Mouse (Mus musculus): ENCODE measurements around the gene Ipcef1. TPM values are rescaled to one million over a fixed set of nuclear protein-coding genes. Genes with fewer than 3 reads are reported as not detected.

The Ipcef1 gene
- polyA plus RNA-seq, 1 experiment from 2014 or later: 0.27 TPM

GRCm38 (mm10) chr10:7047288-7047918 is 4.9 kb downstream of the Ipcef1 start:
- H3K4me2 ChIP-seq (replicated peaks; ENCODE audit: low read depth, low read length): no peak overlapping the region; the same call in 1 of the 2 replicates
- no peaks in the 10 kb centered on the region for H3K9me3 ChIP-seq (ENCODE audit: low read length)
- no peaks in the 10 kb centered on the region for H3K27me3 ChIP-seq (replicated peaks; ENCODE audit: insufficient read depth, low read length)
- DNase-seq (ENCODE audit: low spot score) (peak; percentile 66), ATAC-seq (peak; percentile 73)
- TF ChIP-seq CTCF (IDR thresholded peaks at IDR 0.05): no peak
- no peak overlapping the region for H3K4me3 ChIP-seq (ENCODE audit: low read depth, low read length)
- no peaks in the 10 kb centered on the region for H3K4me1 ChIP-seq (ENCODE audit: insufficient read depth, low read depth, low read length)
- WGBS: 17% methylated on average over 10 of the region's 10 CpGs
- no peak overlapping the region; the same call in 1 of the 2 replicates for H3K27ac ChIP-seq (ENCODE audit: low read length)
- no peak overlapping the region for H3K9ac ChIP-seq (replicated peaks; ENCODE audit: low read depth)
- no peaks in the 10 kb centered on the region for H3K36me3 ChIP-seq (ENCODE audit: insufficient read depth, low read length)

- 76% methylated on average over 5 of the region's 5 CpGs for WGBS
- Histone ChIP-seq H3K27me3 (replicated peaks; ENCODE audit: insufficient read depth, low read length) (no peaks in the 10 kb centered on the region), H3K9ac (replicated peaks; ENCODE audit: low read depth) (no peak overlapping the region), H3K4me2 (replicated peaks; ENCODE audit: low read depth, low read length) (no peak overlapping the region), H3K4me1 (ENCODE audit: insufficient read depth, low read depth, low read length) (no peaks in the 10 kb centered on the region), H3K27ac (ENCODE audit: low read length) (no peak overlapping the region), H3K4me3 (ENCODE audit: low read depth, low read length) (no peak overlapping the region), H3K9me3 (ENCODE audit: low read length) (no peaks in the 10 kb centered on the region), H3K36me3 (ENCODE audit: insufficient read depth, low read length) (no peaks in the 10 kb centered on the region)
- no peak for ATAC-seq
- TF ChIP-seq EP300 (IDR thresholded peaks at IDR 0.05) (no peak), CTCF (IDR thresholded peaks at IDR 0.05) (no peak)
- DNase-seq (ENCODE audit: low spot score): no peak
Measured at GRCm38 (mm10) chr10:7043896-7044295, 8.4 kb downstream of the Ipcef1 start.

DNA sequence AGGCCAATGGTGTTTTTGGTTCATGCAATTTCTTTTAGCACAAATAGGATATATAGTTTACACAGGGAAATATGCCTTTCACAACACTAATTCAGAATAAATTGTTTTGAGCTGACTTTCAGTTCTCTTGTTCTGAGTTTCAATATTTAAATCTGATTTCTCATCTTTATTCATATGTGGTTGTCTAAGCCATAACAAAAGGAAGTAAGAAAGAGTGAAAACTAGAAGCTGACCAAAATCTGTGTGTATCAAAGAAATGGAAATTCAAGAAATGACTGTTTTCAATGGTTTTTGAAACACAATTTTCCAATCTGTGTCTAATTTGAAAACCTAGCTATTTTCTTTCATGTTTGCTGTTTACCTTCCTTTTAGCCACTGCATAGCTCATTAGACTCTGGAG is 11.2 kb downstream of the Ipcef1 start:
- H3K9me3 ChIP-seq (ENCODE audit: low read length): no peaks in the 10 kb centered on the region

GRCm38 (mm10) chr10:7037194-7037593 is 15.1 kb downstream of the Ipcef1 start:
- TF ChIP-seq CTCF (IDR thresholded peaks at IDR 0.05) (no peak), EP300 (IDR thresholded peaks at IDR 0.05) (no peak)
- Histone ChIP-seq H3K36me3 (ENCODE audit: insufficient read depth, low read length) (no peaks in the 10 kb centered on the region), H3K9ac (replicated peaks; ENCODE audit: low read depth) (no peak overlapping the region), H3K4me2 (replicated peaks; ENCODE audit: low read depth, low read length) (no peak overlapping the region), H3K4me1 (ENCODE audit: insufficient read depth, low read depth, low read length) (no peaks in the 10 kb centered on the region), H3K27me3 (replicated peaks; ENCODE audit: insufficient read depth, low read length) (no peaks in the 10 kb centered on the region), H3K4me3 (ENCODE audit: low read depth, low read length) (no peak overlapping the region), H3K27ac (ENCODE audit: low read length) (no peak overlapping the region), H3K9me3 (ENCODE audit: low read length) (no peaks in the 10 kb centered on the region)
- WGBS: 67% methylated on average over 5 of the region's 5 CpGs
- DNase-seq (ENCODE audit: low spot score) (peak; percentile 8), ATAC-seq (no peak)

More for the DNA sequence above, 11.2 kb downstream of the Ipcef1 start:
- no peaks in the 10 kb centered on the region for H3K4me1 ChIP-seq (ENCODE audit: insufficient read depth, low read depth, low read length)
- H3K36me3 ChIP-seq (ENCODE audit: insufficient read depth, low read length): no peaks in the 10 kb centered on the region
- ATAC-seq: no peak
- TF ChIP-seq CTCF (IDR thresholded peaks at IDR 0.05): no peak
- H3K27me3 ChIP-seq (replicated peaks; ENCODE audit: insufficient read depth, low read length): no peaks in the 10 kb centered on the region
- H3K4me2 ChIP-seq (replicated peaks; ENCODE audit: low read depth, low read length): no peak overlapping the region
- no peak overlapping the region for H3K27ac ChIP-seq (ENCODE audit: low read length)
- no peak for DNase-seq (ENCODE audit: low spot score)
- H3K4me3 ChIP-seq (ENCODE audit: low read depth, low read length): no peak overlapping the region
- H3K9ac ChIP-seq (replicated peaks; ENCODE audit: low read depth): no peak overlapping the region

GRCm38 (mm10) chr10:7035547-7035946 is 16.7 kb downstream of the Ipcef1 start:
- Histone ChIP-seq H3K36me3 (ENCODE audit: insufficient read depth, low read length) (no peaks in the 10 kb centered on the region), H3K27me3 (replicated peaks; ENCODE audit: insufficient read depth, low read length) (no peaks in the 10 kb centered on the region), H3K4me2 (replicated peaks; ENCODE audit: low read depth, low read length) (no peak overlapping the region), H3K4me1 (ENCODE audit: insufficient read depth, low read depth, low read length) (no peaks in the 10 kb centered on the region), H3K9ac (replicated peaks; ENCODE audit: low read depth) (no peak overlapping the region), H3K4me3 (ENCODE audit: low read depth, low read length) (no peak overlapping the region), H3K9me3 (ENCODE audit: low read length) (no peaks in the 10 kb centered on the region), H3K27ac (ENCODE audit: low read length) (no peak overlapping the region)
- WGBS: 71% methylated on average over 12 of the region's 12 CpGs
- no peak for DNase-seq (ENCODE audit: low spot score)
- TF ChIP-seq EP300 (IDR thresholded peaks at IDR 0.05): no peak
- no peak for TF ChIP-seq CTCF (IDR thresholded peaks at IDR 0.05)
- ATAC-seq: no peak

- ATAC-seq (no peak), DNase-seq (ENCODE audit: low spot score) (no peak)
- H3K27me3 ChIP-seq (replicated peaks; ENCODE audit: insufficient read depth, low read length): no peaks in the 10 kb centered on the region
- TF ChIP-seq EP300 (IDR thresholded peaks at IDR 0.05): no peak
- no peak for TF ChIP-seq CTCF (IDR thresholded peaks at IDR 0.05)
- H3K4me3 ChIP-seq (ENCODE audit: low read depth, low read length): no peak overlapping the region
- H3K4me1 ChIP-seq (ENCODE audit: insufficient read depth, low read depth, low read length): no peaks in the 10 kb centered on the region
- no peak overlapping the region for H3K27ac ChIP-seq (ENCODE audit: low read length)
- no peaks in the 10 kb centered on the region for H3K9me3 ChIP-seq (ENCODE audit: low read length)
- H3K4me2 ChIP-seq (replicated peaks; ENCODE audit: low read depth, low read length): no peak overlapping the region
- H3K9ac ChIP-seq (replicated peaks; ENCODE audit: low read depth): no peak overlapping the region
- 89% methylated on average over 2 of the region's 2 CpGs for WGBS
- no peaks in the 10 kb centered on the region for H3K36me3 ChIP-seq (ENCODE audit: insufficient read depth, low read length)
Measured at GRCm38 (mm10) chr10:7033459-7033858, 18.8 kb downstream of the Ipcef1 start.

DNA sequence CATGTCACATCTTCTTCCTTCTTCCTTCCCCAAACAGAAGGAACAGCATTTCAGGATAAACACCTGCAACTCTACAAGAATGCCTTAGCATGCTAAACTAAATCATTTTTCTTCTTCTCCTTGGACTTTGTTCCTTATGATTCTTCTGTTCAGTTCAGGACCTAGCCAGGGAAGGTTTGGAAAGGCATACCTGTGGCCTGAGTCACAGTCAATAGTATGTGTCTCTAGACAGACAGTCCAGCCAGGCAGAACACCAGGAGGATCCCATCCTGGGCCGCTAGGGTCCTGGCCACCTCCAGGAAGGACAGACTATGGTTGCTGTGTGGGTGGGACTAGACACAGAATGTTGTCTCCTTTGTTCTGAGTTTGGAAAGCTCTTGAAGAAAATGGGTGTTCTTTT is 27.2 kb downstream of the Ipcef1 start:
- Histone ChIP-seq H3K27ac (ENCODE audit: low read length) (no peak overlapping the region), H3K9ac (replicated peaks; ENCODE audit: low read depth) (no peak overlapping the region), H3K36me3 (ENCODE audit: insufficient read depth, low read length) (no peaks in the 10 kb centered on the region), H3K27me3 (replicated peaks; ENCODE audit: insufficient read depth, low read length) (no peaks in the 10 kb centered on the region), H3K4me2 (replicated peaks; ENCODE audit: low read depth, low read length) (no peak overlapping the region), H3K9me3 (ENCODE audit: low read length) (no peaks in the 10 kb centered on the region), H3K4me3 (ENCODE audit: low read depth, low read length) (no peak overlapping the region), H3K4me1 (ENCODE audit: insufficient read depth, low read depth, low read length) (no peaks in the 10 kb centered on the region)
- DNase-seq (ENCODE audit: low spot score) (no peak), ATAC-seq (no peak)
- 71% methylated on average over 1 of the region's 1 CpGs for WGBS
- TF ChIP-seq EP300 (IDR thresholded peaks at IDR 0.05): no peak
- TF ChIP-seq CTCF (IDR thresholded peaks at IDR 0.05): no peak
